Mouse (Mus musculus): ENCODE measurements around the gene Zfp777. TPM values are rescaled to one million over a fixed set of nuclear protein-coding genes. Genes with fewer than 3 reads are reported as not detected.

Zfp777 gene
- polyA plus RNA-seq, 1 experiment from 2014 or later, result 6.1 TPM

DNA sequence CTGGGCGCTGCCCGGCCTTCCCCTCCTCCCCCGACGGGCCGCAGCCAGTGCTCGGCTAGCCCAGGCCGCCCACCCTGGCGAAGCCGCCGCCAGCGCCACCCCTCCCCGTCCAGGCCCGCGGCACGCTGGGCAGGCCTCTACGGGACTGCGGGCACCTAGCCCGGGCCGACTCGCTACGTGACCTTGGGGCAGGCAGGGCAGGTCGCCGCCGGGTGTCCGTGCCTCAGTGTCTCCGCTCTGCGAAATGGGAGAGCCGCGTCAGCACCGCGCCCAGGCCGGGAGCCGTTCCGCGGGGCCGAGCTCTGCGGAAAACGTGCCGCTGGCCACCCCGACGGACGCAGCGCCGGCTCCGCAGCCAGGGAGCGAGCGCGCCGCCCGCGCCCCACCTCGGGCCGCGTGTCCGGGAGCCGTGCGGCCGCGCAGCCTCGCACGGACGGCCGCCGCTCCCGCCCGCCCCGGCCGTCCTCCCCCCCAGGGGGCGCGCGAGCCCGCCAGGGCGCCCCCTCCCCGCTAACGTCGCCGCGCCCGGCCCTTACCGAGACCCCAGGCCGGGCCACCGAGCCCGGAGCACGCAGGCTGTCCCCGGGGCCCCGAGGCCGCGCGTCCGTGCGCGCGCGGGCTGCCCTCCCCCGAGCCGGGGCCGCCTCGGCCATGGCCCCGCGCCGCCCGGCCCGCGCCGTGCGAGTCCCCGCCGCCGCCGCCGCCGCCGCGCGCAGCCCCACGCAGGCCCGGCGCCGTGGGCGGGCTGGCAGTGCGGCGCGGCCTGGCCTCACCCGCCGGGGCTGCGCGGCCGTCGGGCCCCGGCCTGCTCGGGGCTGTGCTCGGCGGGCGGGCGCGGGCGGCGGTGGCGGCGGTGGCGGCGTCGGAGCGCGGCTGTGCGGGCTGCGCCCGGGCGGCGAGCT, 1.0 kb downstream of the Zfp777 start:
- H3K4me1 ChIP-seq (replicated peaks; ENCODE audit: control insufficient read depth, insufficient read depth, low read length), result peaks cover 8% of the 10 kb centered on the region
- peaks cover 17% of the 10 kb centered on the region for H3K36me3 ChIP-seq (ENCODE audit: control insufficient read depth, insufficient read depth, low read length)
- no peaks in the 10 kb centered on the region for H3K27me3 ChIP-seq (ENCODE audit: control insufficient read depth, insufficient read depth, low read depth, low read length)
- peak; percentile 72 for ATAC-seq (ENCODE audit: low read depth)
- peak overlapping the region; percentile 89 for H3K4me2 ChIP-seq (ENCODE audit: low read depth, low read length)
- peak overlapping the region; percentile 91 for H3K9ac ChIP-seq (ENCODE audit: low read length)
- peak overlapping the region; percentile 92 for H3K27ac ChIP-seq (ENCODE audit: low read length)
- H3K4me3 ChIP-seq (ENCODE audit: low read length), result peak overlapping the region; percentile 72
- no peaks in the 10 kb centered on the region for H3K9me3 ChIP-seq (ENCODE audit: control insufficient read depth, low read length)
- WGBS, result under 1% methylated on average over 54 of the region's 150 CpGs

DNA sequence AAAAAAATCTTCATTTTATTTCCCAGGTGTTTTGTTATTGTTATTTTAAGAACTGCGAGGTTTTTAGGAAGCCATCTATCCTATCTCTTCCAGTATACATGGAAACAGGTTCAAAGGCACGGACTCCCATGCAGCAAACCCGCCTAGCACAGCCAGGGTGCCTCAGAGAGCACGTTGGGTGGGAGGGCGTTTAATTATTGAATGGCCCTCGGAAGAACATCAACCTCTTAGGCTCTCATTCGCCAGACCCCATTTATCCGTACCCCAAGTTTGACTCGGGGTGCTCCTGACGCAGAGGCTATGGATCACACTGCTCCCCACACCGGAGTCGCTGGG, 1.6 kb downstream of the Zfp777 start:
- no peaks in the 10 kb centered on the region for H3K27me3 ChIP-seq (ENCODE audit: control insufficient read depth, insufficient read depth, low read depth, low read length)
- peaks cover 8% of the 10 kb centered on the region for H3K4me1 ChIP-seq (replicated peaks; ENCODE audit: control insufficient read depth, insufficient read depth, low read length)
- WGBS, result 4% methylated on average over 12 of the region's 12 CpGs
- peak overlapping the region; percentile 89 for H3K4me2 ChIP-seq (ENCODE audit: low read depth, low read length)
- H3K36me3 ChIP-seq (ENCODE audit: control insufficient read depth, insufficient read depth, low read length), result peaks cover 21% of the 10 kb centered on the region
- peak overlapping the region; percentile 72 for H3K4me3 ChIP-seq (ENCODE audit: low read length)
- H3K9me3 ChIP-seq (ENCODE audit: control insufficient read depth, low read length), result no peaks in the 10 kb centered on the region
- peak overlapping the region; percentile 91 for H3K9ac ChIP-seq (ENCODE audit: low read length)
- ATAC-seq (ENCODE audit: low read depth), result no peak
- no peak overlapping the region for H3K27ac ChIP-seq (ENCODE audit: low read length)

GRCm38 (mm10) chr6:48032661-48033060, 16.1 kb downstream of the Zfp777 start:
- Histone ChIP-seq H3K9ac (ENCODE audit: low read length) (no peak overlapping the region), H3K4me1 (replicated peaks; ENCODE audit: control insufficient read depth, insufficient read depth, low read length) (no peaks in the 10 kb centered on the region), H3K27ac (ENCODE audit: low read length) (no peak overlapping the region), H3K9me3 (ENCODE audit: control insufficient read depth, low read length) (no peaks in the 10 kb centered on the region; the same call in 1 of the 2 replicates), H3K4me3 (ENCODE audit: low read length) (no peak overlapping the region), H3K27me3 (ENCODE audit: control insufficient read depth, insufficient read depth, low read depth, low read length) (no peaks in the 10 kb centered on the region), H3K36me3 (ENCODE audit: control insufficient read depth, insufficient read depth, low read length) (peaks cover 55% of the 10 kb centered on the region), H3K4me2 (ENCODE audit: low read depth, low read length) (no peak overlapping the region)
- no peak for ATAC-seq (ENCODE audit: low read depth)

GRCm38 (mm10) chr6:48025905-48026660, 22.6 kb downstream of the Zfp777 start:
- WGBS, result 84% methylated on average over 10 of the region's 10 CpGs
- Histone ChIP-seq H3K9me3 (ENCODE audit: control insufficient read depth, low read length) (peaks cover 29% of the 10 kb centered on the region), H3K9ac (ENCODE audit: low read length) (no peak overlapping the region), H3K4me1 (replicated peaks; ENCODE audit: control insufficient read depth, insufficient read depth, low read length) (no peaks in the 10 kb centered on the region), H3K27me3 (ENCODE audit: control insufficient read depth, insufficient read depth, low read depth, low read length) (no peaks in the 10 kb centered on the region), H3K4me2 (ENCODE audit: low read depth, low read length) (no peak overlapping the region), H3K27ac (ENCODE audit: low read length) (no peak overlapping the region), H3K36me3 (ENCODE audit: control insufficient read depth, insufficient read depth, low read length) (peaks cover 76% of the 10 kb centered on the region), H3K4me3 (ENCODE audit: low read length) (no peak overlapping the region)
- no peak for ATAC-seq (ENCODE audit: low read depth)

DNA sequence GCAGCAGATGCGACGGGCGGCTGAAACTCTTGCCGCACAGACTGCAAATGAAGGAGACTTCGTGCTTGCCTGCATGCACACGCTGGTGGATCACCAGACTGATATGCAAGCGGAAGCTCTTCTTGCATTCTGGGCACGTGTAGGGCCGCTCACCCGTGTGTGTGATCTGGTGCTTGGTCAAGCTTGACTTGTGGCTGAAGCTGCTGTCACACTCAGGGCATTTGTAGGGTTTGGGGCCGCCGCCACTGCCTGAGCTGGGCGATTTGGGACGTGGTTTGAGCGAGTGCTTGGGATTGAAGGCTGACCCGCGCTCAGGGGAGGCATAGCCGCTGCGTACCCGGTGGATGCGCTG, 23.7 kb downstream of the Zfp777 start:
- H3K4me1 ChIP-seq (replicated peaks; ENCODE audit: control insufficient read depth, insufficient read depth, low read length), result no peaks in the 10 kb centered on the region
- no peak overlapping the region for H3K9ac ChIP-seq (ENCODE audit: low read length)
- peaks cover 29% of the 10 kb centered on the region for H3K9me3 ChIP-seq (ENCODE audit: control insufficient read depth, low read length)
- no peak overlapping the region for H3K4me3 ChIP-seq (ENCODE audit: low read length)
- WGBS, result 89% methylated on average over 21 of the region's 21 CpGs
- H3K36me3 ChIP-seq (ENCODE audit: control insufficient read depth, insufficient read depth, low read length), result peaks cover 68% of the 10 kb centered on the region
- H3K27ac ChIP-seq (ENCODE audit: low read length), result no peak overlapping the region
- H3K27me3 ChIP-seq (ENCODE audit: control insufficient read depth, insufficient read depth, low read depth, low read length), result no peaks in the 10 kb centered on the region
- ATAC-seq (ENCODE audit: low read depth), result no peak
- no peak overlapping the region for H3K4me2 ChIP-seq (ENCODE audit: low read depth, low read length)

DNA sequence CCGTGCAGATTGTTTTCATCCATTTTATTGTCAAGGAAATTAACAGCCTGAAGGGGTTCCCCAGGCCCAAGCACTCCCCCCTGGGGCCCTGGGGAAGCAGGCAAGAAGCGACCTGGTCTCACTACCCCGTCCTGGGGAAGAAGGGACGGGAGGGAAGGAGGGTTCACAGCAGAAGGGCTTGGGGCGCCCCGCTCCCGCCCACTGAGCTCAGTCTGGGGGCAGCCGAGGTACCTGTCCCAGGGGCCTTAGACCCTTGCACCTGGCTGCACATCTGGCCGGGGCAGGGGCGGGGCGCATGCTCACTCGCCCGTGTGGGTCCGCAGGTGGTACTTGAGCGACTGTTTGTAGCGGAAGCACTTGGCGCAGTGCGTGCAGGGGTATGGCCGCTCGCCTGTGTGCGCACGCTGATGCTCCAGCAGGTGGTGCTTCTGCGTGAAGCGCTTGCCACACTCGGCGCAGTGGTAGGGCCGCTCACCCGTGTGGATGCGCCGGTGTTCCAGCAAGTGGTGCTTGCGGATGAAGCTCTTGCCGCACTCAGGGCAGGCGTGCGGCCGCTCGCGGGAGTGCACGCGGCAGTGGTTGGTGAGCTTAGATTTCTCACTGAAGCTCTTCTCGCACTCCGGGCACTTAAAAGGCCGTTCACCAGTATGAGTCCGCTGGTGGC, 24.2 kb downstream of the Zfp777 start:
- Histone ChIP-seq H3K9ac (ENCODE audit: low read length) (no peak overlapping the region), H3K4me2 (ENCODE audit: low read depth, low read length) (no peak overlapping the region), H3K4me3 (ENCODE audit: low read length) (no peak overlapping the region), H3K27ac (ENCODE audit: low read length) (no peak overlapping the region), H3K4me1 (replicated peaks; ENCODE audit: control insufficient read depth, insufficient read depth, low read length) (no peaks in the 10 kb centered on the region), H3K9me3 (ENCODE audit: control insufficient read depth, low read length) (peaks cover 29% of the 10 kb centered on the region), H3K27me3 (ENCODE audit: control insufficient read depth, insufficient read depth, low read depth, low read length) (no peaks in the 10 kb centered on the region), H3K36me3 (ENCODE audit: control insufficient read depth, insufficient read depth, low read length) (peaks cover 65% of the 10 kb centered on the region)
- peak; percentile 49 for ATAC-seq (ENCODE audit: low read depth)
- WGBS, result 86% methylated on average over 42 of the region's 43 CpGs

GRCm38 (mm10) chr6:48022672-48023071, 26.0 kb downstream of the Zfp777 start:
- H3K27me3 ChIP-seq (ENCODE audit: control insufficient read depth, insufficient read depth, low read depth, low read length), result no peaks in the 10 kb centered on the region
- ATAC-seq (ENCODE audit: low read depth), result no peak
- no peak overlapping the region for H3K9ac ChIP-seq (ENCODE audit: low read length)
- no peak overlapping the region for H3K4me3 ChIP-seq (ENCODE audit: low read length)
- no peak overlapping the region for H3K27ac ChIP-seq (ENCODE audit: low read length)
- H3K4me2 ChIP-seq (ENCODE audit: low read depth, low read length), result no peak overlapping the region
- H3K9me3 ChIP-seq (ENCODE audit: control insufficient read depth, low read length), result peaks cover 29% of the 10 kb centered on the region
- H3K36me3 ChIP-seq (ENCODE audit: control insufficient read depth, insufficient read depth, low read length), result peaks cover 53% of the 10 kb centered on the region
- H3K4me1 ChIP-seq (replicated peaks; ENCODE audit: control insufficient read depth, insufficient read depth, low read length), result no peaks in the 10 kb centered on the region
- WGBS, result 66% methylated on average over 2 of the region's 2 CpGs

- ATAC-seq (ENCODE audit: low read depth), result no peak
- Histone ChIP-seq H3K27me3 (ENCODE audit: control insufficient read depth, insufficient read depth, low read depth, low read length) (no peaks in the 10 kb centered on the region), H3K27ac (ENCODE audit: low read length) (no peak overlapping the region), H3K36me3 (ENCODE audit: control insufficient read depth, insufficient read depth, low read length) (peaks cover 44% of the 10 kb centered on the region), H3K4me2 (ENCODE audit: low read depth, low read length) (no peak overlapping the region), H3K9me3 (ENCODE audit: control insufficient read depth, low read length) (peaks cover 29% of the 10 kb centered on the region), H3K4me3 (ENCODE audit: low read length) (no peak overlapping the region), H3K4me1 (replicated peaks; ENCODE audit: control insufficient read depth, insufficient read depth, low read length) (no peaks in the 10 kb centered on the region), H3K9ac (ENCODE audit: low read length) (no peak overlapping the region)
- WGBS, result 77% methylated on average over 1 of the region's 1 CpGs
Observed at GRCm38 (mm10) chr6:48021678-48022077, 27.0 kb downstream of the Zfp777 start.

- 79% methylated on average over 2 of the region's 2 CpGs for WGBS
- H3K9ac ChIP-seq (ENCODE audit: low read length), result no peak overlapping the region
- ATAC-seq (ENCODE audit: low read depth), result no peak
Observed at GRCm38 (mm10) chr6:48020006-48020405, 28.7 kb downstream of the Zfp777 start.

More at GRCm38 (mm10) chr6:48020006-48020405, 28.7 kb downstream of the Zfp777 start:
- Histone ChIP-seq H3K27me3 (ENCODE audit: control insufficient read depth, insufficient read depth, low read depth, low read length) (no peaks in the 10 kb centered on the region), H3K36me3 (ENCODE audit: control insufficient read depth, insufficient read depth, low read length) (peaks cover 27% of the 10 kb centered on the region), H3K9me3 (ENCODE audit: control insufficient read depth, low read length) (peaks cover 16% of the 10 kb centered on the region), H3K27ac (ENCODE audit: low read length) (no peak overlapping the region), H3K4me3 (ENCODE audit: low read length) (no peak overlapping the region), H3K4me1 (replicated peaks; ENCODE audit: control insufficient read depth, insufficient read depth, low read length) (no peaks in the 10 kb centered on the region), H3K4me2 (ENCODE audit: low read depth, low read length) (no peak overlapping the region)

All from lung, embryonic 16.5 days (tissue).